Mouse (Mus musculus) skeletal muscle tissue, adult 2 months (tissue): Measurements from ENCODE around the gene Arap1.

Experiments
- DNase-seq: peaks from one replicate; pipeline ENCODE4 v3.0.0-alpha.2; 2012; ENCODE audit warnings: low read depth, low spot score

Gene Arap1

DNA sequence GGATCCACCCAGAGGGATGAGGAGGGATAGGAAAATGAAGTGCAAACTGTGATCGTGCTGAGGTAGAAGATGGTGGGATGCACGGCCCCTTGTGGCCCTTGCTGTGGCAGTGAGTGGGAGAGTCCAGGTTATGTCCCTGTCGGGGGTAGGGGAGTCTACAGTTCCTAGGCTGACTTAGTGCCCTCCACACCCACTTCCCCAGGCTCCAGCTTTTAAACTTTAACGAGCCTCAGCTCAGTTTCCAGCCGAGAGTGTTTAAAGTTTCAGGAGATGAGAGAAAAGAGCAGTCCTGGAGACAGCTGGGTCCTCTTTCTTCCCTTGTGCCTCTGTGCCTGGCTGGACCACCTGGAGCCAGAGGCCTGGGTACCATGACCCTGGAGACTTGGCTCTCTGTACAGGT, 20.6 kb upstream of the Arap1 start:
- DNase-seq = no peak

DNA sequence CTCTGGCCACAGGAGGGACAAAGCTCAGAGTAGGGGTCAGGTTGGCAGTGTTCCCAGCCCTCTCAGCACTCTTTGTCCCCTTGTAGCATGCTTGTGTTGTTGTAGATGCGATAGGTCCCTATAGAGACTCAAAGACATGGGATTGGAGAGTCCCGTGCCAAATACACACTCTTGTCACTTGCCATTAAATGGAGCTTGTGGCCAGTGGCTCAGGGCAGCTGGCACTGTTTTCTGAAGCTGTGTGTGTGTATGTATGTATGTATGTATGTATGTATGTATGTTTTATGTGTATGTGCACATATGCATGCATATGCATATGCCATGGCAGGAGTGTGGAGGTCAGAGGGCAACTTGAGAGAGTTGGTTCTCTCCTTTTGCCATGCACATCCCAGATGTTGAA, 20.1 kb upstream of the Arap1 start:
- DNase-seq = no peak

DNA sequence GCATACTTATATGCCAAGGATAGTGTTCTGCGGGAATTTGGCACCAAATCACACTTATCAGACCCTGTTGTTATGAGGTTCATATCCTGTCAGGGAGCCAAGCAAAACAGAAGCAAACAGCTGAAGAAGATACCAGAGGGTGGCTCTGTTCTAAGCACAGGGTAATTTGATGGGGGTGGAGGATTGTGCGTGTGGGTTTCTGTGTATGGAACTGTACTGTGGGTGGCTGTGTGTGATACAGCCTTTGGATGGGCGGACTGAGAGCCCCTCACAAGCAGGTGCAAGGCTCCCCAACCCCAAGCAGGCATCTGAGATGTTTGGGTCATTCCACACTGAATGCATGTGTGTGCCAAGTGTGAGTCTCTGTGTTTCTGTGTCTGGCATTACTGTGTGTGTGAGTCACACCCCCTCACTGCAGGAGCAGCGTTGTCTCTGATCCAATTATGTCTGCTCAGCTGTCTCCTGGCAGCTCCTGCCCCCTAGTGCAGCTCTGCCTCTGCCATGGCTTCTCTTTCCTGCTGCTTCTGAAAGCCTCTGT, 19.2 kb upstream of the Arap1 start:
- no peak for DNase-seq

DNA sequence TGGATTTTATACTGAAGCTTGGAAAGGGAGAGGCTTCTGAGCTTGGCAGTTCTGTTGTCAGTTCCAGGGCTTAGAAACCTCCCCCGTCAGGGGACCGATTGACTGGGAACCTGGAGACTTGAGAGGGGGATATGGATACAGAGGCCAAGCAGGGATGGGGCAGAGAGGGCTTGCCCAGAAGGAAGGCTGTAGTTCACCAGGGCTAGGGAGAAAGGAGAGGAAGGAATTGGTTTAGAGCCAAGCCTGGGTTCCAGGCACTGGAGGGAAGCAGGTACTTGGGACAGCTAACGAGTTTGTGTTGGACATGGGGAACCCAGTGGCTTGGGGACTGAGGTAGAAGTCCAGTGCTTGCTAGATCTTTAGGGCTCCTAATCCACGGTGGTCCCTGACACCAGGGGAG, 18.3 kb upstream of the Arap1 start:
- DNase-seq = no peak

DNA sequence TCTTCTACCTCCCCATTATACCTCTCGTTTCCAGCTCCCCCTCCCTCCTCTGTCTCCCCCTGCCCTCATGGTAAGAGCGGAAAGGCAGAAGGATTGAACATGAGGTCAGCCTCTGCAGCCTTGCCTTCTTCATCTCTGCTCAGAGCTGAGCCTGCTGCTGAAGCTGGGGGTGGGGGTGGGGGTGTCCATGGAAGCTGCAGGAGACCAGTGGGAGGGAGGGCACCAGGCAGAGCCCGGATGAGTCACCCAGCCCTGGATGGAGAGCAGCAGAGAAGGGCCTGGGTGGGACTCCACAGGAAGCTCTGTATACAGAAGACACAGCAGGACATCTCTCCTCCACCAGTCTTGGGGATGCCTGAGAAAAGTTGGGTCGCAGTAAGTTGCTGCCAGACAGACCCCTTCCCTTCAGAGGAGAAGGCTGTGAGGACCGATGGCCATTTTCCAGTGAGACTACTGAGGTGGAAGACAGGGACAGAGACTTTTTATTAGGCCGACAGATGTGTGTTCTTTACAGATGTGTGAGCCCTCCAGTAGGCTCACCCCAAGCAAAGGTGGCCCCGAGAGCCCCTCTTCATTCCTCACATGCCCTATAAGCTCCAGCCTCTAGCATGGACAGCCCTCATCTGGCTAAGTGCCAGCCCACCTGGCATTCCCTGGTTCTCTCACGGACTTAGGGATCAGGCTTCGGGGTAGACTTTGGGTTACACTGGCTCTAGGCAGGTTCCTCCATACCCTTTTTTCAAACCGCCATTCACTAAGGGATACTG, 17.6 kb upstream of the Arap1 start:
- no peak for DNase-seq

DNA sequence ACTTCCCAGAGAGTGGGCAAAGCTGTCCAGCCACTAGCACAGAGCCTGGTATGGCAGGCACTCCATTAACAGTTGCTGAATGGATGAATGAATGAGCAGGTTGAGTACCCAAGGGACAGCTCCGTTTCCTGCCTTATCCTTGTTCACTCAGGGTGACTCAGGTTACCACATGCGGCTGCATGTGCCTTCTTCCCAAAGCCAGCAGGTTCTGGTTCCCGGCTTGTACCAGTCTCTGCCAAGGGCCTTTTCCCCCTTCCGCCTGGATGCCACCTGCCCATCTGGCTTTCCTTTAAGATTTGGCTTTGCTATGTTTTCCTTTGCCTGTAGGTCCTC, 17.1 kb upstream of the Arap1 start:
- no peak for DNase-seq

DNA sequence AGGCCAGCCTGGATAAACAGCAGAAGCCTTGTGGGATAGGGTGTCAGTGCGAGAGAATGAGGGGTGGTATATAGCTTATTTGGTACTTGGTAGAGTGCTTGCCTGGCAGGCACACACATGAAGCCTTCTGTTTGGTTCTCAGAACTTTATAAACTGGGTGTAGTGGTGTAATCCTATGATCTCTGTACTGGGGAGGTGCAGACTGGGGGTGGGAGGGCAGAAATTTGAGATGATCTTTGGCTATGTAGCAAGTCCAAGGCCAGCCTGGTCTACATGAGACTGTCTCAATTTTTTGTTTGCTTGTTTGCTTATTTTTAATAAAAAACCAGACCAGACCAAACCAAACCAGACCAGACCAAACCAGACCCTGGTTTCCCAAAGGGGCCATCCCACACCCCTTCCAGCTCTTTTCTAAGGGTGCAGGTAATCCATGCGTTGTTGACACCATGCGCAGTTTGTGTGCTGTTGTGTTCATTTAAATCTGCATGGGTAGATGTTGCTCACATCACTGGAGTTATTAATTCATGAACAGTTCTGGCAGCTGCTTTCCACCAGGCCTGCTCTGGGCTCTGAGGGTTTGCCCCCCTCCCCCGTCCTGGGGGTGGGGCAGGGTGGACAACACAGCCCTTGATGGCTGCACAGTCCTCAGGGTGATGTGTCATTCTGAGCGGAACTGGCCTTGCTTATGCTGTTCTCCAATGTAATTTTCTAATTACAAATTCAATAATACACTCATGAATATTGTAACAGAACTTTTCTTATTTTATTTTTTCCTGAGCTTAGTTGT, 15.6 kb upstream of the Arap1 start:
- no peak for DNase-seq

DNA sequence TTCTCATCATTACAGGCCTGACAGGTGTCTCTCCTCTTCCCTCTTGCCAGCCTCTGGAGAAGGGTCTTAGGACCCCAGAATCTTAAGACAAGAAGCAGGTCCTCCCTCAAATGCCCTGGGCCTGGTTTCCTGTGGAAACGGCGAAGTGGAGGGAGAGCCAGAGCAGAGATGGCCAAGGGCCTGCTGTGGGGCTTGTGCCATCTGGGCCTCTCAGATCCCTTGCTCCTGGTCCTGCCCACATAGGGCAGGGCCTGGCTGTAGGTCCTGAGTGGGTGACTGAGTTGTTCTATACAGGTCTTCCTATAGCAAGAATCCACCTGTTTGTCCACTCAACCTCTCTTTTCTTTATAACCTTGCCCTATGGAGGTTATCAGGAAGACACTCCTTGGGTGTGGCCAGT, 12.6 kb upstream of the Arap1 start:
- no peak for DNase-seq

DNA sequence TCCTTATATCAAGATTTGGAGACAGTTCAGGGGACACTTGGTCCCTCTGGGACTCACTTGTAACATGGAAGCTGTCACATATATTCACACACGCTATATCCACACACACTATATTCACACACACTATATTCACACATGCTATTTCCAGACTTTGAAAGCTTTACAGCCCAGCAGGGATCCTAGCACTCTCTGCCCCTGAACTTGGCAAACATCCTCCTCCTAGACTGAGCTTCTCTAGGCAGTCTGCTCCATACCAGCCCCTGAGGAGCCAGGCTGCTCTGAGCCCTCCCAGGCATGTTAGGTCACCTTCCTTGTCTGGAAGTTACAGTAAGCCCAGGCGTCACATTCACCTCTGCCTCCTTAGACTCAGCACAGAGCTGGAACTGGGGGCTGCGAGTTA, 11.2 kb upstream of the Arap1 start:
- DNase-seq = no peak

DNA sequence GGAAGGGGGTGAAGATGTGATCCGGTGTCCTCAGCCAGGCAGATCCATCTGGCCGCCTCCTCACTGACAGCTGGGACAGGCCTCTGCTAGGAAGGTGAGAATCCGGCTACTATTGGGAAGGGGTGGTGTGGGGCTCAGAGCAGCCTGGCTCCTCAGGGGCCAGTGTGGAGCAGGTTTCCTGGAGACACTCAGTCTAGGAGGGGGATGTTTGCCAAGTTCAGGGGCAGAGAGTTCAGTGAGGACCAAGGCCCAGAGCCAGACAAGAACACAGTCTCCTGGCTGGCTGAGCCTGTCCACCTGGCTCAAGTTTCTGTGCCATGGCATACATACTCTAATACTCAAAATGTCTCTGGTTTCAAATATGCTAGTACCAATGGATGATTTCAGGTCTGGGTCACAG, 10.5 kb upstream of the Arap1 start:
- peak; percentile 37 for DNase-seq

DNA sequence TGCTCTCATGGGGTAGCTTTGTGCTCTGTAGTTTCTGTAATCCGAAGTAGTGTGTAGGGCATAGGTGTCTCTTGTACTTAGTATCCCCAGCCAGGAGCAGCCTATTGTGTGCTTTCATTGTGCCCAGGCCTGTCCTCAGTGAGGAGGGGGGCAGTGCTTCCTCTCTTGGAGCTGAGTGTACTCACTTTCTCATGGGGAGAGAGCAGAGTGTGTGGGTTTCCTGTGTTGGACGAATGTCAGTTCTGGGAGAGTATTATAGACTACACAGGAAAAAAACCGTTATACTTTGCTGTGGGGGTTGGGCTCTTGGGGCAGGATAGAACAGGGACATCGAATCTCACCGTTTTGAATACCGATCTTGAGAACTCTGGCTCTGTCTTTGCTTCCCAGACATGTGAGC, 6.5 kb upstream of the Arap1 start:
- no peak for DNase-seq

DNA sequence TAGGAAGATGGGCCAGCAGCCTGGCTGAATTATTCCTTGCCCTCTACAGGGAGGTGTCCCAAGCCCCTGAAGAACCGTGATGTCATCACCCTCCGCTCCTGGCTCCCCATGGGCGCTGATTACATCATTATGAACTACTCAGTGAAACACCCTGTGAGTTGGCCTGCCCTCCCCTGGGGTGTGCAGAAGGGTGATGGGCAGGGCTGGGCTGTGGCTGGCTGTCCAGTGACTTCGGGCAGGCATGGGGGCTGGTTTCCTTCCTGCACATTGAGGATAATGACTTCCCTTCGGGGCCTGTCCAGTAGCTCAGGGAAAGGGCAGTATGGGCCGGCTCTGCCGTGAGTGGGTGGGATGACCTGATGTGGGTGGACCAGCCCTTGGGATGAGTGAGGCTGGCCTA, 4.7 kb upstream of the Arap1 start:
- DNase-seq = no peak

DNA sequence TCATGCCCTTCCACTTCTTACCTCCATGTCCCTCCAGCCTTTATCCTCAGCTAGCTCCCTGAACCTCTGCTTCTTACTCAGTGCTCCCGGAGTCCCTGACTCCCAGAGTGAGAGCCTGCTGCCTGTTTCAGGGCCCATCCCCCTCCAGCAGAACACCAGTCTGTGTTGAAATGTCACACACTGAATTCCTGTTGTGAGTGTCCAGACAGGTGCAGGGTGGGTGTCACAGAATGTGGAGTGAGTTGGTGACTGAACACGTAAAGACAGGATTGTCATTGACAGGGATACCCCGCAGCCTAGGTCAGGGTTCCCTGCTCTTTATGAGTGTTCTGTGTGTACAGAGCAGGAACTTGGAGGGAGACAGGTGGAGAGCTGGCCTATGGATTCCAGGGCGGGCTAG, 3.0 kb upstream of the Arap1 start:
- no peak for DNase-seq

DNA sequence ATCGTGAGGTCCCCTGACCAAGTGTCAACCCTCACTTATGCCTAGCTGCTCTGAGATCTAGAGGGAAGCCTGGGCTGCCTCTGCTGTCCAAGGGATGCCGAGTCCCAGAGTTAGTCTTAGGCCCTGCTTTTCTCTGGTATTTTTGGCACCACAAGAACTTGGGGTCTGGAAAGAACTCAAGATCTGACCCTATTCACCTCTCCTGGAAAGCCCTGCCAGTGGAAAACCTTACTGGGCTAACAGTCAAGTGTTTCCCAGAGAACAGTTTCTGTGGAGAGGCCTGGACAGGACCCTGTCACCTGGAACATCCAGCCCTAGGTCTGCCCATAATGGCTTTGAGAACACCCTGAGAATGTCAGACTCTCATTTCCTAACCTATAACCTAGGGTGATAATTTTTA, 876 bp upstream of the Arap1 start:
- no peak for DNase-seq

DNA sequence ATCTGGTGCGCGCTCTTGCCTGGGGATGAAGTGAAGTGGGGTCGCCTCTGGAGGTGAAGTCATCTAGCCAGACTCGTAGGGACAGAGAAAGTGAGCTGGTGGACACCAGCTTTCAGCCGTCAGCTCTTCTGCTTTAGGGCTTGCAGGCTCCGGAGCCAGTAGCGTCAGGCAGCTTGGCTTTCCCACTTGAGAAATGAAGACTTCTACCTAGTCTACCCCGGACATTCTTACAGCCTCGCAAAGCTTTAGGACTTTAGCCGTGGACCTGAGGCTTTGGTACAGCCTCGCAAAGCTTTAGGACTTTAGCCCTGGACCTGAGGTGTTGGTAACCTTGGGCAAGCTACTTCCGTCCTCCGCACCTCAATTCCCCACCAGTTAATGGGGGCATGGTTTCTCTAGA, 445 bp downstream of the Arap1 start:
- DNase-seq = no peak

DNA sequence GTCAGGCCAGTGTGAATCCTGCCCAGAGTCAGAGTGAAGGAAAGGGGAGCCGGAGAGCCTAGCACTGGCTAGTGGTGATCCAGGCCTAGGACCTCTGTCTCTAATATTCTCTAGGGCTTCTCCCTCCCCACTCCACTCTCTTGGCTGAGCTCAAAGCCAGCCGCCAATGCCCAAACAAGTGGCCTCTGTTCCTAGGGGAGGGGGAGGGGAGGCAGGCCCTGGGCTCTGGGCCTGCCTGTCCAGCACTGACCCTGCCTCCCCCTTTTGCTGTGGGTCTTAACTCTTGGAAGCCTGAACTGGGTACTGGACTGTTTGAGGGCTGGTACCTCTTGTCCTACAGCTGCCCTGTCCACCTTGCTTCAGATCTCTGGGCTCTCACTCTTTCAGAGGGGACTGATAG, 2.0 kb downstream of the Arap1 start:
- DNase-seq = no peak

DNA sequence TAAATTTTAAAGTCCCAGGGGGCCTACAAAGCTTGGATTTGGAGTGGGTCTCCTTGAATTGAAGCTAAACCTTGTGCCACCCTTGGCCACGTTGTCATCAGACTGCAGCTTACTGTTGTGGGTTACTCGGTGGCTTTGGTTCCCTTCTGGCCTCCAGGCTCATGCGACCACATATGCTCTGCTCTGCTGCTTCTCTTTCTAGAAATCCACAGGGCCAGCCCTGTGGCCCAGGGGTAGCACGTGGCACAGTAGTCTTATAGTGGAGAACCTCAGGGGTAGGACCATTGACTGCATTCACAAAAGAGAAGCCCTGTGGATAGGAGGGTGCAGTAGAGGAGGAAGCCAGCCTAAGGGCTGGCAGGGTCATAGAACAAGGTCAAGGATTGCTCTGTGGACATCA, 4.5 kb downstream of the Arap1 start:
- no peak for DNase-seq

DNA sequence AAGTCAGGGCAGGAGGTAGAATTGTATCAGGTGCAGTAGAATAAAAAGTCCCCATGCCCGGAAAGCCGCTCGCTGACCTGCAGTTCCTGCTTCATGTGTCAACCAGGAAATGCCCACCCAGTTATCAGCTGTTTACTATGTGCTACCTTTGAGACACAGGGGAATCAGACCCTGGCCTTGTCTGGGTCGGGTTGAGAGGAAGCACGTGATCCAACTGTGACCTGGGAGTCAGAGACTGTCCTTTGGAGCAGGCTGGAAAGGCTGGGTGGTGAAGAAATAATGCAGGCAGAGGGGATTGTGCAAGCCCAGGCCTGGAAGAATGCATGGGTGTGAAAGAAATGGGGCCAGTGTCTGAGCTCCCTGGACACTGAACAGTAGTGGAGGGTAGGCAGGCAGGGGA, 6.6 kb downstream of the Arap1 start:
- DNase-seq = no peak

DNA sequence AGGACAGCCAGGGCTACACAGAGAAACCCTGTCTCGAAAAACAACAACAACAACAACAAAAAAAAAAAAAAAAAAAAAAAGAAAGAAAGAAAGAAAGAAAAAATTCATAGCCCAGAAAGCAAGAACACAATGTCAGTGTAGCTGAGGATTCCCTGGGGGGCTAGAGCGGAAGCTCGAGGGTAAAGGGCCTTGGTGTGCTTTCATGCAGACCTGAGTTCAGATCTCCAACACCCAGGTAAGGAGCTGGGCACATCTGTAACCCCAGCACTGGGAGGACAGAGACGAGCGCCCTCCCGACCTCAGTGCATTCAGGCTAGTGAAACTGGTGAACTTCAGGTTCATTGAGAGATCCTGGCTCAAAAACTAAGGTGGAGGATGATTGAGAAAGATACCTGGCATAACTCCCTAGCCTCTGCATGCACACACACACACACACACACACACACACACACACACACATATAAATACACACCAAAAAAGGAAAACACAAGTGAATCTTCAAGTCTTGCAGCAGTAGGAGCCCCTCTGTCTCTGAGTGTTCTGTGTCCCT, 7.8 kb downstream of the Arap1 start:
- no peak for DNase-seq

DNA sequence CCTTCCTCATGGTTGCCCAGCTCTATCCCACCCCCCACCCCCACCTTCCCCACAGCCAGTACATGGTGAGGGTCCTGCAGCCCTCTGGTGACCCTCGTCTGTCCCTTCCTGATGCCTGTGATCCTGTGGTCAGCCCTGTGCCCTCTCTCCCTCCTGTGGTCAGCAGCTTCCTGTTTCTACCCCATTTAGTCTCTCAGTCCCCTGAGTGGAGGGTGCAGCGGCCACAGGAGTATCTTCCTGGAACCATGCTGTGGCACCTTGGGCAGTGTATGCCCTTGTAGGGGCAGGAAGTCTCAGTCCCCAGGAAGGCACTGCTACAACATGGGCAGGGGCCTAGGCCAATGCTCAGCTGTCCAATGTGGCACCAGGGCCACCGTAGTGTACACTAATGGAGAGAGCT, 9.0 kb downstream of the Arap1 start:
- no peak for DNase-seq

DNA sequence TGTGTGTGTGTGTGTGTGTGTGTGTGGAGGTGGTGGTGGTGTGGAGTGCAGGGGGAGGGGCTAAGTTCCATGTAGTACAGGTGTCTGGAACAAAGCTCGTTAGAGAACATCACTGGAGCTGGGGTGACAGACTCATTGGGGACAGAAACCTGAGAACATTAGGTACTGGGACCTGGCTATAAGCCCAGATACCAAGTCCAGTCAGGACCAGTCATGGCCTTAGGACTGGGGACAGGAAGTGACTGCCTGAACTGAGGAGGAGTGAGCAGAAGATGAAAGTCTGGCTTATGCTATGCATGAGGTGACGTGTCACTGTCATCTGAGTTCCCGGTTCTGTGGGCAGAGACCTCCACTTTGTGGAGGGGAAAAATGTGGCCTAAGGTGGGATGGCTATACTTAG, 12.5 kb downstream of the Arap1 start:
- DNase-seq = no peak

DNA sequence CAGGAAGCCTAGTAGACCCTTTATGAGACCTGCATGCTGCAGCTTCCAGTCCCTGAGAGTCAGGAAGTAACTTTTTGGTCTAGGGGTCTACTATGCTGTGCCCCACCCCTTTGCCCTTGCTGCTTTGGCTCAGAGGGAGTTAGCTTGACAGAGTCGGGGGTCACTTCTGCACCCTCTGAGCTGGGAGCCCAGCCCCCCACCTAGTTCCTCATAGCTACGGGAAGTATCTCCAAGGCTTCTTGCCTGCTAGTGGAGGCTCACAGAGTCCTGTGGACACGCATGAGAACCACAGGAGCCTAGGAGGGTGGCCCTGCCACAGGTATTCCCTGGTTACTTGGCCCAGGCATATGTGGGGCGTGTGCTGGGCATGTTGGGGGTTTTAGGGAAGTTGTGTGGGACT, 13.2 kb downstream of the Arap1 start:
- DNase-seq = no peak

DNA sequence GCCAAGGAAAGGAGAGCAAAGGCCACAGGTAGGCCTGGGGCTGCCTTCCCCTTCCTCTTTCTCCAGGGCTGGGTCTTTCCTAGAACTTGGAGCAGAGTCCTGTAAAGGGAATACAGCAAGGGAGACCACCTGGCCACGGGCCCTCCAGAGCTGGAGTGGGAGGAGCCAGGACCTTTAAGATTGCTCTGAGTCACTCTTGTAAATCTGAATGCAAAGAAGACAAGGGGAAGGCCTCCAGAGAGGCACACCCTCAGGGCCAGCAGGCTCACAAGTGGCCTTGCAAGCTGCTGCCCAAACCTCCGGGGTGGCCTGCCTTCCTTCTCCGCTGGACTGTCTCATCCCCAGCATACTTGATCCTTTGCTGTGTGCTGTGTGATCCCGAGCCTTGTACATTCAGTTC, 13.9 kb downstream of the Arap1 start:
- DNase-seq = no peak
